Mouse (Mus musculus): ENCODE results near the gene Cish.

The Cish gene

GRCm38 (mm10) chr9:107278126-107278525, 17.7 kb upstream of the Cish start:
- no peak for DNase-seq (ENCODE audit: low spot score in 2 of 2)

GRCm38 (mm10) chr9:107278527-107279377, 17.1 kb upstream of the Cish start:
- peak in 1 of 2 experiments; percentile 33 for DNase-seq (ENCODE audit: low spot score in 2 of 2)

- DNase-seq (ENCODE audit: low spot score in 2 of 2): peak in 1 of 2 experiments; percentile 30
These were observed 16.2 kb upstream of the Cish start for GRCm38 (mm10) chr9:107279378-107280321.

GRCm38 (mm10) chr9:107280322-107281027, 15.4 kb upstream of the Cish start:
- DNase-seq (ENCODE audit: low spot score in 2 of 2): no peak

GRCm38 (mm10) chr9:107281241-107281987, 14.4 kb upstream of the Cish start:
- DNase-seq (ENCODE audit: low spot score in 2 of 2): no peak

GRCm38 (mm10) chr9:107282951-107283350, 12.9 kb upstream of the Cish start:
- DNase-seq (ENCODE audit: low spot score in 2 of 2): no peak

- peak; percentile 64 to 79 for DNase-seq (ENCODE audit: low spot score in 2 of 2)
These were observed 10.8 kb upstream of the Cish start for GRCm38 (mm10) chr9:107285009-107285408.

- DNase-seq (ENCODE audit: low spot score in 2 of 2): no peak
These were observed 8.5 kb upstream of the Cish start for GRCm38 (mm10) chr9:107287294-107287693.

GRCm38 (mm10) chr9:107288105-107288650, 7.6 kb upstream of the Cish start:
- no peak for DNase-seq (ENCODE audit: low spot score in 2 of 2)

- peak in 1 of 2 experiments; percentile 56 for DNase-seq (ENCODE audit: low spot score in 2 of 2)
These were observed 7.1 kb upstream of the Cish start for GRCm38 (mm10) chr9:107288711-107289110.

GRCm38 (mm10) chr9:107289211-107290076, 6.4 kb upstream of the Cish start, which contains the start of gene Mapkapk3:
TSS of gene Mapkapk3 (minus strand) at chr9:107289877.
- peak; percentile 82 to 88 for DNase-seq (ENCODE audit: low spot score in 2 of 2)

GRCm38 (mm10) chr9:107290897-107291296, 4.9 kb upstream of the Cish start:
- DNase-seq (ENCODE audit: low spot score in 2 of 2): peak; percentile 69 to 80

GRCm38 (mm10) chr9:107294249-107294648, 1.6 kb upstream of the Cish start:
- DNase-seq (ENCODE audit: low spot score in 2 of 2): peak; percentile 71 to 80

- DNase-seq (ENCODE audit: low spot score in 2 of 2): no peak
These were observed 210 bp upstream of the Cish start for GRCm38 (mm10) chr9:107295616-107296015.

GRCm38 (mm10) chr9:107296041-107296440, 215 bp downstream of the Cish start:
- DNase-seq (ENCODE audit: low spot score in 2 of 2): no peak

- DNase-seq (ENCODE audit: low spot score in 2 of 2): peak; percentile 92 to 96
These were observed 707 bp downstream of the Cish start for GRCm38 (mm10) chr9:107296501-107296965.

GRCm38 (mm10) chr9:107297059-107297458, 1.2 kb downstream of the Cish start:
- no peak for DNase-seq (ENCODE audit: low spot score in 2 of 2)

- DNase-seq (ENCODE audit: low spot score in 2 of 2): no peak
These were observed 1.8 kb downstream of the Cish start for GRCm38 (mm10) chr9:107297658-107298057.

GRCm38 (mm10) chr9:107298059-107298780, 2.4 kb downstream of the Cish start:
- DNase-seq (ENCODE audit: low spot score in 2 of 2): no peak

Measured in urinary bladder, adult 18-20 months (tissue).